In the genomic region with DNA sequence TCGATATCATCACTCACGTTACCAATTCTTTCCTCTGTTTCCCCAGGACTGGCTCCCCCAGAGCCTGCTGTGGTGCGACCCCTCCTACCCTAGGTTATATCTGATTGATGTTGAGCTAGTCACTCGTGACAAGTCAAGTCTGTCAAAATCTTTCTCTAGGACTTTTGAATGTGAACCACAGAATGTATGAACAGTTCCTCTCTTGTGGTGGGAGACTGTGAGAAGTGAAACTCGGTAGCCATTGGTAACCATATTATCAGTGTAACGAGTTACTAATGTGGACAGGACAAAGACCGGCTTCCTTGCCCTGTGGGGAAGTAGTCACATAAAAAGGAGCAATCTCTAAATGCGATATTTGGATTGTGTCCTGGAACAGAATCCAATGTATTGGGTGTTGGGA, we compare ENCODE assay signal across 23 mouse cellular contexts. TPM values are rescaled to one million over a fixed set of nuclear protein-coding genes. Genes with fewer than 3 reads are reported as not detected.
A peak's percentile ranks its signal among the peaks of the same experiment; 100 is the strongest.
DNase-seq lines count a peak whose midpoint lies in the region; ATAC-seq and TF ChIP-seq lines count a peak whose summit lies in the region.
"Had no signal": no experiment of that assay in that cellular context is flagged by ENCODE, and none has a peak within 500 bp of the region (broad histone marks: within the 10 kb centered on the region; RNA-seq: fewer than 3 reads in every experiment).

No protein-coding gene starts in this region.

- DNase-seq in liver, postnatal 0 days, result no peak
- DNase-seq in A20 (ENCODE audit: low read depth, low spot score), result peak; percentile 73
- DNase-seq: adrenal gland, adult 2 months; cerebellum, adult 9-11 months; gastrocnemius, postnatal 10 days; kidney, adult 11 months; left cerebral cortex, postnatal 4 days; right cerebral cortex, postnatal 14 days; thymus, postnatal 25 days had no signal

- TF ChIP-seq EP300 in liver, postnatal 0 days (IDR thresholded peaks at IDR 0.05; ENCODE audit: low read depth), result no peak

- H3K27me3 ChIP-seq in liver, postnatal 0 days (ENCODE audit: insufficient read depth, low read length), result no peaks in the 10 kb centered on the region
- H3K27me3 ChIP-seq in liver, embryonic 12.5 days (replicated peaks), result peaks cover 26% of the 10 kb centered on the region
- H3K27me3 ChIP-seq in neural tube, embryonic 15.5 days (replicated peaks), result no peaks in the 10 kb centered on the region
- H3K27me3 ChIP-seq in forebrain, embryonic 15.5 days, result no peaks in the 10 kb centered on the region
- H3K27me3 ChIP-seq: embryonic facial prominence, embryonic 12.5 days; forebrain, embryonic 13.5 days; lung, embryonic 15.5 days; midbrain, embryonic 12.5 days had no signal

- H3K27ac ChIP-seq in liver, postnatal 0 days (ENCODE audit: low read depth), result no peak overlapping the region
- no peak overlapping the region for H3K27ac ChIP-seq in liver, embryonic 12.5 days
- no peak overlapping the region for H3K27ac ChIP-seq in neural tube, embryonic 15.5 days (replicated peaks)
- H3K27ac ChIP-seq in forebrain, embryonic 15.5 days (replicated peaks), result no peak overlapping the region
- H3K27ac ChIP-seq: embryonic facial prominence, embryonic 12.5 days; forebrain, embryonic 13.5 days; heart, adult 2 months; kidney, postnatal 0 days; lung, embryonic 15.5 days; midbrain, embryonic 12.5 days had no signal

- H3K9ac ChIP-seq in liver, postnatal 0 days (replicated peaks), result no peak overlapping the region
- no peak overlapping the region for H3K9ac ChIP-seq in liver, embryonic 12.5 days
- no peak overlapping the region for H3K9ac ChIP-seq in neural tube, embryonic 15.5 days (replicated peaks)
- H3K9ac ChIP-seq in forebrain, embryonic 15.5 days (replicated peaks), result no peak overlapping the region
- H3K9ac ChIP-seq: embryonic facial prominence, embryonic 12.5 days; forebrain, embryonic 13.5 days; lung, embryonic 15.5 days; midbrain, embryonic 12.5 days had no signal

- no peaks in the 10 kb centered on the region for H3K36me3 ChIP-seq in liver, postnatal 0 days (replicated peaks; ENCODE audit: insufficient read depth, low read length)
- no peaks in the 10 kb centered on the region for H3K36me3 ChIP-seq in liver, embryonic 12.5 days
- H3K36me3 ChIP-seq in neural tube, embryonic 15.5 days, result no peaks in the 10 kb centered on the region
- no peaks in the 10 kb centered on the region for H3K36me3 ChIP-seq in forebrain, embryonic 15.5 days
- H3K36me3 ChIP-seq: embryonic facial prominence, embryonic 12.5 days; lung, embryonic 15.5 days; midbrain, embryonic 12.5 days had no signal

- peaks cover 5% of the 10 kb centered on the region; the same call in 1 of the 2 replicates for H3K4me1 ChIP-seq in liver, postnatal 0 days (ENCODE audit: insufficient read depth)
- H3K4me1 ChIP-seq in liver, embryonic 12.5 days, result no peaks in the 10 kb centered on the region
- no peaks in the 10 kb centered on the region for H3K4me1 ChIP-seq in neural tube, embryonic 15.5 days
- H3K4me1 ChIP-seq in forebrain, embryonic 15.5 days, result no peaks in the 10 kb centered on the region
- H3K4me1 ChIP-seq: embryonic facial prominence, embryonic 12.5 days; forebrain, embryonic 13.5 days; lung, embryonic 15.5 days; midbrain, embryonic 12.5 days had no signal

- no peak overlapping the region for H3K4me2 ChIP-seq in liver, postnatal 0 days (ENCODE audit: low read depth, low read length)
- no peak overlapping the region for H3K4me2 ChIP-seq in liver, embryonic 12.5 days
- no peak overlapping the region for H3K4me2 ChIP-seq in neural tube, embryonic 15.5 days
- H3K4me2 ChIP-seq in forebrain, embryonic 15.5 days (replicated peaks), result no peak overlapping the region
- H3K4me2 ChIP-seq: embryonic facial prominence, embryonic 12.5 days; forebrain, embryonic 13.5 days; liver, embryonic 11.5 days; lung, embryonic 15.5 days; midbrain, embryonic 12.5 days had no signal

- TF ChIP-seq CTCF in liver, postnatal 0 days (IDR thresholded peaks at IDR 0.05; ENCODE audit: low read depth), result no peak

- ATAC-seq in liver, postnatal 0 days, result peak; percentile 48; the same call in 1 of the 2 replicates
- ATAC-seq in liver, embryonic 12.5 days, result no peak
- peak; percentile 95 for ATAC-seq in common myeloid progenitor, adult 5-6 weeks (replicated peaks; ENCODE audit: low read depth, poor library complexity, severe bottlenecking)
- ATAC-seq in monocyte, adult 5-6 weeks (replicated peaks; ENCODE audit: insufficient number of reproducible peaks, low FRiP score, low TSS enrichment, poor library complexity, severe bottlenecking), result peak; percentile 97
- ATAC-seq in neural tube, embryonic 15.5 days (ENCODE audit: low FRiP score), result no peak
- no peak for ATAC-seq in forebrain, embryonic 15.5 days (replicated peaks)
- ATAC-seq: forebrain, embryonic 13.5 days had no signal

- 49% methylated on average over 8 of the region's 8 CpGs for WGBS in liver, postnatal 0 days (ENCODE audit: insufficient replicate concordance)
- WGBS in liver, embryonic 12.5 days (ENCODE audit: insufficient replicate concordance), result 51% methylated on average over 8 of the region's 8 CpGs
- 85% methylated on average over 8 of the region's 8 CpGs for WGBS in neural tube, embryonic 15.5 days
- WGBS in forebrain, embryonic 15.5 days, result 81% methylated on average over 8 of the region's 8 CpGs

- no peak overlapping the region for H3K4me3 ChIP-seq in liver, postnatal 0 days (ENCODE audit: low read depth, low read length)
- H3K4me3 ChIP-seq in liver, embryonic 12.5 days, result no peak overlapping the region
- no peak overlapping the region for H3K4me3 ChIP-seq in neural tube, embryonic 15.5 days (replicated peaks)
- no peak overlapping the region for H3K4me3 ChIP-seq in forebrain, embryonic 15.5 days
- H3K4me3 ChIP-seq: embryonic facial prominence, embryonic 12.5 days; erythroblast, embryonic 14.5 days; forebrain, embryonic 13.5 days; heart, adult 2 months; lung, embryonic 15.5 days; midbrain, embryonic 12.5 days; myocyte had no signal

- no peaks in the 10 kb centered on the region for H3K9me3 ChIP-seq in liver, postnatal 0 days (ENCODE audit: low read length)
- no peaks in the 10 kb centered on the region for H3K9me3 ChIP-seq in liver, embryonic 12.5 days (replicated peaks)
- H3K9me3 ChIP-seq in neural tube, embryonic 15.5 days (replicated peaks), result no peaks in the 10 kb centered on the region
- H3K9me3 ChIP-seq in forebrain, embryonic 15.5 days, result no peaks in the 10 kb centered on the region
- H3K9me3 ChIP-seq: embryonic facial prominence, embryonic 12.5 days; forebrain, embryonic 13.5 days; lung, embryonic 15.5 days; midbrain, embryonic 12.5 days had no signal

RNA-seq across cellular contexts. Expression of gene Exoc6, which starts 47.2 kb away (rescaled TPM):
- polyA plus RNA-seq in liver, postnatal 0 days (2015; fragmentation: Nextera tagmentation; extraction: Ambion mirVana), result 15.2 and 18.9 TPM in 2 replicates
- 45.1 and 47.0 TPM in 2 replicates for polyA plus RNA-seq in liver, embryonic 12.5 days (2016; fragmentation: Nextera tagmentation; extraction: Ambion mirVana)
- total RNA-seq in common myeloid progenitor, adult 5-6 weeks (2017), result 108 and 109 TPM in 2 replicates
- total RNA-seq in monocyte, adult 5-6 weeks (2017), result 70.9 to 85.0 TPM (median 76.3 TPM) in 3 replicates
- 19.7 and 20.3 TPM in 2 replicates for polyA plus RNA-seq in neural tube, embryonic 15.5 days (2015; fragmentation: Nextera tagmentation; extraction: Ambion mirVana)
- polyA plus RNA-seq in forebrain, embryonic 15.5 days (2015; fragmentation: Nextera tagmentation; extraction: Ambion mirVana), result 22.0 and 22.1 TPM in 2 replicates

Comparison
In these comparisons a context has a peak if more than half of its experiments do, and no peak if none do; other contexts are left out.
1. ATAC-seq: peak in liver, postnatal 0 days (single experiment), common myeloid progenitor, adult 5-6 weeks (single experiment) and monocyte, adult 5-6 weeks (single experiment); none in liver, embryonic 12.5 days (single experiment), neural tube, embryonic 15.5 days (single experiment) and forebrain, embryonic 15.5 days (single experiment).